ENCODE assay signal across 9 mouse cellular contexts in genomic region chr17:88329715-88330114, GRCm38 (mm10).
DNase-seq lines count a peak whose midpoint lies in the region; ATAC-seq and TF ChIP-seq lines count a peak whose summit lies in the region.
"Had no signal": no experiment of that assay in that cellular context is flagged by ENCODE, and none has a peak within 500 bp of the region (broad histone marks: within the 10 kb centered on the region; RNA-seq: fewer than 3 reads in every experiment).

No protein-coding gene starts in this region.

- no peak overlapping the region for H3K4me3 ChIP-seq in kidney, adult 2 months (ENCODE audit: insufficient read depth, low read depth, low read length)
- H3K4me3 ChIP-seq in kidney, embryonic 14.5 days (ENCODE audit: low read length), result no peak overlapping the region
- H3K4me3 ChIP-seq in myocyte, result no peak overlapping the region
- H3K4me3 ChIP-seq in forebrain, embryonic 11.5 days (ENCODE audit: low read depth, low read length), result no peak overlapping the region
- no peak overlapping the region for H3K4me3 ChIP-seq in midbrain, embryonic 11.5 days (ENCODE audit: low read depth, low read length)
- H3K4me3 ChIP-seq: embryonic facial prominence, embryonic 13.5 days had no signal

- no peak for TF ChIP-seq CTCF in kidney, adult 2 months (conservative IDR thresholded peaks at IDR 0.05; ENCODE audit: insufficient read depth, insufficient read length, low read depth, low read length)

- no peaks in the 10 kb centered on the region for H3K36me3 ChIP-seq in kidney, adult 2 months (ENCODE audit: control insufficient read depth, insufficient read depth, low read length)
- no peaks in the 10 kb centered on the region for H3K36me3 ChIP-seq in kidney, embryonic 14.5 days (ENCODE audit: control insufficient read depth, insufficient read depth, low read length)
- H3K36me3 ChIP-seq in myocyte (ENCODE audit: control insufficient read depth, insufficient read depth), result no peaks in the 10 kb centered on the region
- no peaks in the 10 kb centered on the region for H3K36me3 ChIP-seq in forebrain, embryonic 11.5 days (ENCODE audit: control insufficient read depth, insufficient read depth, low read length)
- no peaks in the 10 kb centered on the region; the same call in 1 of the 2 replicates for H3K36me3 ChIP-seq in midbrain, embryonic 11.5 days (ENCODE audit: control insufficient read depth, insufficient read depth, low read length)
- H3K36me3 ChIP-seq: embryonic facial prominence, embryonic 13.5 days had no signal

- H3K79me2 ChIP-seq in myocyte (ENCODE audit: control insufficient read depth, insufficient read depth), result no peaks in the 10 kb centered on the region

- H3ac ChIP-seq in myocyte (ENCODE audit: control insufficient read depth, insufficient read length), result no peak overlapping the region

- H3K9me3 ChIP-seq in kidney, embryonic 14.5 days (ENCODE audit: control insufficient read depth, low read length), result peaks cover 6% of the 10 kb centered on the region
- H3K9me3 ChIP-seq in forebrain, embryonic 11.5 days (ENCODE audit: control insufficient read depth, low read length), result peaks cover 4% of the 10 kb centered on the region; the same call in 1 of the 2 replicates
- no peaks in the 10 kb centered on the region; the same call in 1 of the 2 replicates for H3K9me3 ChIP-seq in midbrain, embryonic 11.5 days (ENCODE audit: control insufficient read depth, low read length)

- H3K27ac ChIP-seq in kidney, adult 2 months (ENCODE audit: insufficient read depth, low read depth, low read length), result no peak overlapping the region
- H3K27ac ChIP-seq in kidney, embryonic 14.5 days (ENCODE audit: low read depth, low read length), result no peak overlapping the region
- no peak overlapping the region for H3K27ac ChIP-seq in forebrain, embryonic 11.5 days (ENCODE audit: low read depth, low read length)
- no peak overlapping the region for H3K27ac ChIP-seq in midbrain, embryonic 11.5 days (ENCODE audit: low read depth, low read length)
- H3K27ac ChIP-seq: embryonic facial prominence, embryonic 13.5 days had no signal

- DNase-seq in kidney, adult 2 months, result peak; percentile 82
- DNase-seq in adrenal gland, adult 2 months, result peak; percentile 80
- peak; percentile 48 to 60 for DNase-seq in heart, postnatal 36 days
- no peak for DNase-seq in forebrain, embryonic 11.5 days (ENCODE audit: low spot score)
- DNase-seq in midbrain, embryonic 11.5 days (ENCODE audit: low spot score, missing footprints), result no peak

- no peak overlapping the region for H3K9ac ChIP-seq in kidney, embryonic 14.5 days (ENCODE audit: low read depth, low read length)
- H3K9ac ChIP-seq in forebrain, embryonic 11.5 days (ENCODE audit: low read length), result no peak overlapping the region
- no peak overlapping the region for H3K9ac ChIP-seq in midbrain, embryonic 11.5 days (ENCODE audit: low read length)
- H3K9ac ChIP-seq: embryonic facial prominence, embryonic 13.5 days had no signal

- H3K4me2 ChIP-seq in kidney, embryonic 14.5 days (replicated peaks; ENCODE audit: low read depth, low read length), result no peak overlapping the region
- no peak overlapping the region for H3K4me2 ChIP-seq in myocyte (ENCODE audit: low read depth)
- H3K4me2 ChIP-seq in forebrain, embryonic 11.5 days (ENCODE audit: low read depth, low read length, severe bottlenecking), result no peak overlapping the region
- H3K4me2 ChIP-seq in midbrain, embryonic 11.5 days, result no peak overlapping the region
- H3K4me2 ChIP-seq: embryonic facial prominence, embryonic 13.5 days had no signal

- intact Hi-C loops in heart, postnatal 36 days (cut with DNase I), result no loop called here

- 56% methylated on average over 9 of the region's 9 CpGs for WGBS in kidney, adult 2 months
- 76% methylated on average over 9 of the region's 9 CpGs for WGBS in kidney, embryonic 14.5 days
- 84% methylated on average over 9 of the region's 9 CpGs for WGBS in forebrain, embryonic 11.5 days
- 77% methylated on average over 9 of the region's 9 CpGs for WGBS in midbrain, embryonic 11.5 days

- H3K4me1 ChIP-seq in kidney, adult 2 months (ENCODE audit: control insufficient read depth, insufficient read depth, low read length), result no peaks in the 10 kb centered on the region
- peaks cover 12% of the 10 kb centered on the region; the same call in 1 of the 2 replicates for H3K4me1 ChIP-seq in kidney, embryonic 14.5 days (ENCODE audit: control insufficient read depth, insufficient read depth, low read length)
- peaks cover 9% of the 10 kb centered on the region; the same call in 1 of the 2 replicates for H3K4me1 ChIP-seq in forebrain, embryonic 11.5 days (replicated peaks; ENCODE audit: control insufficient read depth, insufficient read depth, low read length)
- peaks cover 25% of the 10 kb centered on the region; the same call in 1 of the 2 replicates for H3K4me1 ChIP-seq in midbrain, embryonic 11.5 days (ENCODE audit: control insufficient read depth, insufficient read depth, low read length)

- no peaks in the 10 kb centered on the region for H3K27me3 ChIP-seq in kidney, adult 2 months (replicated peaks; ENCODE audit: control insufficient read depth, insufficient read depth, low read length)
- no peaks in the 10 kb centered on the region for H3K27me3 ChIP-seq in kidney, embryonic 14.5 days (ENCODE audit: control insufficient read depth, insufficient read depth, low read length)
- no peaks in the 10 kb centered on the region for H3K27me3 ChIP-seq in myocyte (ENCODE audit: control insufficient read depth, insufficient read depth, insufficient read length)
- H3K27me3 ChIP-seq in forebrain, embryonic 11.5 days (ENCODE audit: control insufficient read depth, insufficient read depth, low read length), result peaks cover 8% of the 10 kb centered on the region
- H3K27me3 ChIP-seq in midbrain, embryonic 11.5 days (ENCODE audit: control insufficient read depth, insufficient read depth, low read length), result peaks cover 57% of the 10 kb centered on the region
- H3K27me3 ChIP-seq: embryonic facial prominence, embryonic 13.5 days had no signal

- TF ChIP-seq POLR2A in kidney, adult 2 months (IDR thresholded peaks at IDR 0.05; ENCODE audit: low read depth, low read length), result no peak
- TF ChIP-seq POLR2A in myocyte (IDR thresholded peaks at IDR 0.05; ENCODE audit: insufficient read length, low read depth), result no peak

- ATAC-seq in kidney, embryonic 14.5 days (ENCODE audit: low FRiP score, low TSS enrichment), result no peak
- 0 out of 2 replicates have a peak, but pooled peaks have one; percentile 10 for ATAC-seq in frontal cortex, adult (ENCODE audit: low TSS enrichment)
- ATAC-seq in forebrain, embryonic 11.5 days (replicated peaks; ENCODE audit: low FRiP score), result no peak
- ATAC-seq in midbrain, embryonic 11.5 days (ENCODE audit: low FRiP score), result no peak

TF ChIP-seq in myocyte, 11 proteins besides CTCF, POLR2A, EP300 and RAD21:
- TF ChIP-seq MYOD1 (IDR thresholded peaks at IDR 0.05; ENCODE audit: control insufficient read depth in 1 of 3, insufficient read length in 2 of 3, low read depth in 2 of 3), result peak in 1 of 3 experiments; percentile 61
- TF ChIP-seq MYOG (IDR thresholded peaks at IDR 0.05; ENCODE audit: control insufficient read depth in 1 of 3, insufficient read depth in 1 of 3, insufficient read length in 2 of 3, low read depth in 2 of 3), result peak in 2 of 3 experiments; percentile 44 to 54
- no peak for TF ChIP-seq CEBPB (IDR thresholded peaks at IDR 0.05; ENCODE audit: insufficient read depth, poor library complexity, severe bottlenecking)

Comparison
In these comparisons a context has a peak if more than half of its experiments do, and no peak if none do; other contexts are left out.
1. DNase-seq: peak in kidney, adult 2 months (single experiment), adrenal gland, adult 2 months (single experiment) and heart, postnatal 36 days (2 of 2); none in forebrain, embryonic 11.5 days (single experiment) and midbrain, embryonic 11.5 days (single experiment).